Mouse (Mus musculus) gastrocnemius, postnatal 4 days (tissue): ENCODE measurements around the gene Cldn14. TPM values are rescaled to one million over a fixed set of nuclear protein-coding genes. Genes with fewer than 3 reads are reported as not detected.

Experiments used
- DNase-seq, 2 experiments: peaks; one replicate each; pipeline ENCODE4 v3.0.0; 2021 to 2022; ENCODE audit warnings: low spot score in 2 of 2, mixed read lengths in 2 of 2
- total RNA-seq, 2 experiments: library from RNA; stranded (reverse); gene quantifications; 2 replicates each; pipeline ENCODE4 v1.2.3; 2021

Cldn14 gene
- total RNA-seq, 2 experiments from 2014 or later, result 0.21 TPM; not detected in 1

- no peak for DNase-seq
These were observed 94.6 kb downstream of the Cldn14 start for GRCm38 (mm10) chr16:93913881-93914576.

- DNase-seq, result no peak
These were observed 95.8 kb downstream of the Cldn14 start for GRCm38 (mm10) chr16:93912808-93913207.

GRCm38 (mm10) chr16:93912158-93912557, 96.5 kb downstream of the Cldn14 start:
- no peak for DNase-seq

- no peak for DNase-seq
These were observed 97.6 kb downstream of the Cldn14 start for GRCm38 (mm10) chr16:93910735-93911665.

GRCm38 (mm10) chr16:93909936-93910335, 98.7 kb downstream of the Cldn14 start:
- no peak for DNase-seq

- DNase-seq, result no peak
These were observed 100.4 kb downstream of the Cldn14 start for GRCm38 (mm10) chr16:93908196-93908595.

- DNase-seq, result no peak
These were observed 100.9 kb downstream of the Cldn14 start for GRCm38 (mm10) chr16:93907761-93908160.

GRCm38 (mm10) chr16:93906156-93907014, 102.3 kb downstream of the Cldn14 start:
- DNase-seq, result peak in 1 of 2 experiments; percentile 49

GRCm38 (mm10) chr16:93903027-93903426, 105.6 kb downstream of the Cldn14 start:
- DNase-seq, result no peak

- DNase-seq, result no peak
These were observed 115.4 kb downstream of the Cldn14 start for GRCm38 (mm10) chr16:93893285-93893684.

- DNase-seq, result no peak
These were observed 117.6 kb downstream of the Cldn14 start for GRCm38 (mm10) chr16:93890948-93891604.

- DNase-seq, result no peak
These were observed 120.2 kb downstream of the Cldn14 start for GRCm38 (mm10) chr16:93888481-93888880.

GRCm38 (mm10) chr16:93884722-93885113, 123.9 kb downstream of the Cldn14 start:
- DNase-seq, result no peak

- DNase-seq, result no peak
These were observed 124.4 kb downstream of the Cldn14 start for GRCm38 (mm10) chr16:93884086-93884721.

- DNase-seq, result peak; percentile 95 to 97
These were observed 125.1 kb downstream of the Cldn14 start, which contains the start of gene Chaf1b for GRCm38 (mm10) chr16:93883423-93884085. Gene Chaf1b, plus strand, starts transcription at chr16:93883901.

GRCm38 (mm10) chr16:93877612-93878380, 130.8 kb downstream of the Cldn14 start:
- no peak for DNase-seq

- DNase-seq, result no peak
These were observed 133.8 kb downstream of the Cldn14 start for GRCm38 (mm10) chr16:93874841-93875240.
